Mouse (Mus musculus): ENCODE results near the gene Ppp4c. TPM values are rescaled to one million over a fixed set of nuclear protein-coding genes. Genes with fewer than 3 reads are reported as not detected.
"Not testable (repeated sequence)": the region's sequence is repeated elsewhere in the genome, so short reads cannot be mapped to it uniquely, and the experiment has no call there.

Ppp4c gene
- polyA plus RNA-seq, 1 experiment from 2014 or later = 192 TPM

DNA sequence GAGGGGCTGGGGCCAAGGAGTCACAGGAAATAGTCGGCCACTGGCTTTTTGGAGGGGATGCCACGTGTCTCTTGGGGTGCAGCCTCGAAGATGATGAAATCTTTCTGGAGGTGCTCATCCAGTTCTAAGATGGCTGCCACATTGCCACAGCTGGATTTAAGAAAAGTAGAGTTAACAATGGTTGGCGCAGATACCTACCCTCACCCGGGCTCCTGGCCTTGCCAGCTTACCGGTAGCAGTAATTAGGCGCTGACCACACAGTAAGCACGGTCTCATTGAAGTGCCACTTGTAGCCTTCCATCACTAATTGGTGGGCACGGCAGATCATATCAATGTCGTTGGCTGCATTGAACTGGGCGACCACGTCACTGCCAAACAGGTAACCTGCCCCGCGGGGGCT lies 6.2 kb downstream of the Ppp4c start:
- peaks cover 19% of the 10 kb centered on the region for H3K4me1 ChIP-seq
- peaks cover 52% of the 10 kb centered on the region for H3K36me3 ChIP-seq (replicated peaks)
- 94% methylated on average over 14 of the region's 14 CpGs for WGBS
- no peak overlapping the region for H3K9ac ChIP-seq
- H3K27ac ChIP-seq = no peak overlapping the region
- no peak for ATAC-seq (replicated peaks)
- no peak overlapping the region for H3K4me2 ChIP-seq
- no peaks in the 10 kb centered on the region for H3K27me3 ChIP-seq (replicated peaks)
- no peaks in the 10 kb centered on the region for H3K9me3 ChIP-seq
- H3K4me3 ChIP-seq = no peak overlapping the region

DNA sequence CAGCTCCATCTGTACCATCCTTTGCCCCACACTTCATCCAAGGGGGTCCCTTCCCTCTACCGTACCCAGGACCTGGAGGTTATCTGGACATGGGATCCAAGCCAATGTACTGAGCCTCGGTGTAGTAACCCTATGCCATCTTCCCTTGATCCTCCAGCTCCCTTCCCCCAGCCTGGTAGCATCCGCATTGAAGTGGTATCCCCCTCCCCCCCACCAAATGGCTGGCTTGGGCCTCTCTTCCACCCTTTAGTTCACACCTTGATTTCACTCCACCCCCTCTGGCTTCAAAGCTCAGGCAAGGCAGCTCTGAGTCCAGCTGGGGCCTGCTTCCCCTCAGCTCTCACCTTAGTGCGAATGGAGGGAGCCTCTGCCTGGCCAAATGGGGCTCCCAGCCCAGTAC lies 7.2 kb downstream of the Ppp4c start:
- no peak overlapping the region for H3K9ac ChIP-seq
- H3K4me3 ChIP-seq = no peak overlapping the region
- H3K9me3 ChIP-seq = no peaks in the 10 kb centered on the region
- peaks cover 52% of the 10 kb centered on the region for H3K36me3 ChIP-seq (replicated peaks)
- peaks cover 17% of the 10 kb centered on the region for H3K4me1 ChIP-seq
- no peak overlapping the region for H3K4me2 ChIP-seq
- no peak for ATAC-seq (replicated peaks)
- no peak overlapping the region for H3K27ac ChIP-seq
- 93% methylated on average over 4 of the region's 4 CpGs for WGBS
- no peaks in the 10 kb centered on the region for H3K27me3 ChIP-seq (replicated peaks)

DNA sequence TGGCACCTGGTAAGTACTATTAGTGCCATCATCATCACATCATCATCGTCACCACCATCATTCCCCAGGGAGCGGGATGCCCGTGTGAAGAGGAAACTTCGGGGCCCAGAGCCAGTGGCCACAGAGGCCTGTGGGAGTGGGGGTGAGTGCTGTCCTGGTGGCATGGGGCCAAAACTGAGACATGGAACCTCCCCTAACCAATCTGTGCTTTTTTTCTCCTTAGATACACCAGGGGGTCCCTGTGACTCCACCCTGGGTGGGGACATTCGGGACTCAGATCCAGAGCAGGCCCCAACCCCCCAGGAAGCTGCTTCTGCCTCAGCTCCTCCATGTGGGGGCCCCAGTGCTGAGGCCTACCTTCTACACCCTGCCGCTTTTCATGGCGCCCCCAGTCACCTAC lies 7.8 kb downstream of the Ppp4c start:
- Histone ChIP-seq H3K4me2 (no peak overlapping the region), H3K36me3 (replicated peaks) (peaks cover 47% of the 10 kb centered on the region), H3K9me3 (no peaks in the 10 kb centered on the region), H3K9ac (no peak overlapping the region), H3K27ac (no peak overlapping the region), H3K4me1 (peaks cover 20% of the 10 kb centered on the region), H3K4me3 (no peak overlapping the region), H3K27me3 (replicated peaks) (no peaks in the 10 kb centered on the region)
- 94% methylated on average over 7 of the region's 7 CpGs for WGBS
- no peak for ATAC-seq (replicated peaks)

DNA sequence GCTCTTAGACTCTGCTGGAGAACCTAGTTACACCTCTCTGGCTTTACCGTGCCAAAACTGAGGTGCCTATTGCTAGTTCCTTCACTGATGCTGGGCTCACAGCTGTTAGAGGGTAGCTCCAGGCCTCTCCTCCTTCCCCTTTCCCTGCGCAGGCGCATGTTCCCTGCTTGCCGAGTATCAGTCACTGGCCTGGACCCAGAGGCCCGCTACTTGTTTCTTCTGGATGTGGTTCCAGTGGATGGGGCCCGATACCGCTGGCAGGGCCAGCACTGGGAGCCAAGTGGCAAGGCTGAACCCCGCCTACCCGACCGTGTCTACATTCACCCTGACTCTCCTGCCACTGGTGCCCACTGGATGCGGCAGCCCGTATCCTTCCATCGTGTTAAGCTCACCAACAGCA lies 9.6 kb downstream of the Ppp4c start:
- H3K36me3 ChIP-seq (replicated peaks) = peaks cover 31% of the 10 kb centered on the region
- H3K9me3 ChIP-seq = no peaks in the 10 kb centered on the region
- H3K27me3 ChIP-seq (replicated peaks) = no peaks in the 10 kb centered on the region
- no peak overlapping the region for H3K9ac ChIP-seq
- WGBS = 84% methylated on average over 13 of the region's 13 CpGs
- ATAC-seq (replicated peaks) = no peak
- H3K4me3 ChIP-seq = no peak overlapping the region
- no peak overlapping the region for H3K27ac ChIP-seq
- H3K4me2 ChIP-seq = no peak overlapping the region
- H3K4me1 ChIP-seq = peaks cover 36% of the 10 kb centered on the region

DNA sequence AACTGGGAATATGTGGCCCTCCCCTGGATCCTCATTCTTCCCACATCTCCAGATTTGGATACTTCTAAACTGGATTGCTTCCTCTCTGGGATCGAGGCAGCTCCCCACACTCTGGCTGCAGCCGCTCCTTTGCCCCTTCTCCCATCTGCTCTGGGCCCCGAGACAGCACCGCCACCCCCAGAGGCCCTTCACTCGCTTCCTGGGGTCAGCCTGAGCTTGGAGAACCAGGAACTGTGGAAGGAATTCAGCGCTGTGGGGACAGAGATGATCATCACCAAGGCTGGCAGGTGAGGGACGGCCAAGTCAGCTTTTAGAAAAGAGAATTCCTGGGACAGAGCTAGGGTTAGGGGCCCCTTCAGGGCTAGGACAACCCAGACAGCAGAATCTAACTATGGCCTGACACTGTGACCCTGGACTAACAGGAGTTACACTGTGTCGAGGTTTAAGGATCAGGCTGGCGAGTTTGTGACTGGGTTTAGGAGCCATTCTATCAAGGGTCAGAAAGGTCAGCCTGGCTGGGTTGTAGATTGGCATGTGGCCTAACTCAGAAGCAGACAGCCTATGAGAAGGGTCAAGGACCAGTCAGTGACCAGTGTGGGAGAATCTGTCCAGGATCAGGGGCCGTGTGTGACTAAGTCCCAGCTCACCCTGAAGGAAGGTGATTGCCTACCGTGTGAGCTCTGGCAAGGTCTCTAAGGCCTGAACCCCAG lies 10.5 kb downstream of the Ppp4c start:
- no peak for ATAC-seq (replicated peaks)
- Histone ChIP-seq H3K4me2 (peak overlapping the region; percentile 92), H3K9ac (no peak overlapping the region), H3K27ac (no peak overlapping the region), H3K4me1 (peaks cover 42% of the 10 kb centered on the region), H3K36me3 (replicated peaks) (peaks cover 23% of the 10 kb centered on the region), H3K9me3 (no peaks in the 10 kb centered on the region), H3K4me3 (no peak overlapping the region), H3K27me3 (replicated peaks) (no peaks in the 10 kb centered on the region)
- WGBS = 44% methylated on average over 11 of the region's 11 CpGs

DNA sequence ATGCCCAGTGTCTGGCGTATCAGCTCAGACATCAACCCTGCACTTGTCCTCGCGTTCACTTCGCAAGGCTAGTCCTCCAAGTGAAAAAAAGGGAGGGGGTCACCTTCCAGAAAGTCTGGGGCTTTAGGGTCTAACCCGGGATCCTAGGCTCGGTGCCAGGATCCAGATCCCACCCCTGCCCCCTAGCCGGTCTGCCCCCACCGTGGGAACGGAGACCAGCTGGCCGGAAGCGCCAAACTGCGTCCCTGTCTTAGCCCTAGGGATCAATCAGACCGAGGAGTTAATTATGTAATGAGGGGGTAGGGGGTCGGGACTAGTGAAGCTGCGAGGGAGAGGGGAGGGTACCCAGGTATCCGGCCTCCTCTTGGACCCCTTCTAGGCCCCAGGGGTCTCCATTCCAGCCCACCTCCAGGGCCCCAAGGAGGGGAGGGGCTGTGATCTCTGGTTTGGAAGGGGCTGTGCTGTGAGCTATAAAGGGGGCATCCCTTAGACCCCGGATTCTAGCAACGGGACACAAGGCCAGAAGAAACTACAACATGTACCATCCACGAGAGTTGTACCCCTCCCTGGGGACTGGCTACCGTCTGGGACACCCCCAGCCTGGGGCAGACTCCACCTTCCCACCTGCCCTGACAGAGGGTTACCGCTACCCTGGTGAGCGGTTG lies 11.2 kb downstream of the Ppp4c start, which contains the start of gene Tbx6:
Gene Tbx6, plus strand, starts transcription at position 513 of the 665 bp plus-strand sequence.
- WGBS = 8% methylated on average over 22 of the region's 22 CpGs
- peak within 1 kb of the TSS; percentile 43 for H3K9ac ChIP-seq
- peak within 1 kb of the TSS; percentile 83 for H3K27ac ChIP-seq
- H3K4me3 ChIP-seq = peak within 1 kb of the TSS; percentile 44
- H3K27me3 ChIP-seq (replicated peaks) = no peaks in the 10 kb centered on the region
- no peaks in the 10 kb centered on the region for H3K9me3 ChIP-seq
- peaks cover 47% of the 10 kb centered on the region for H3K4me1 ChIP-seq
- H3K4me2 ChIP-seq = peak within 1 kb of the TSS; percentile 92
- no peak; the same call in 1 of the 2 replicates for ATAC-seq (replicated peaks)
- peaks cover 16% of the 10 kb centered on the region; the same call in 1 of the 2 replicates for H3K36me3 ChIP-seq (replicated peaks)

DNA sequence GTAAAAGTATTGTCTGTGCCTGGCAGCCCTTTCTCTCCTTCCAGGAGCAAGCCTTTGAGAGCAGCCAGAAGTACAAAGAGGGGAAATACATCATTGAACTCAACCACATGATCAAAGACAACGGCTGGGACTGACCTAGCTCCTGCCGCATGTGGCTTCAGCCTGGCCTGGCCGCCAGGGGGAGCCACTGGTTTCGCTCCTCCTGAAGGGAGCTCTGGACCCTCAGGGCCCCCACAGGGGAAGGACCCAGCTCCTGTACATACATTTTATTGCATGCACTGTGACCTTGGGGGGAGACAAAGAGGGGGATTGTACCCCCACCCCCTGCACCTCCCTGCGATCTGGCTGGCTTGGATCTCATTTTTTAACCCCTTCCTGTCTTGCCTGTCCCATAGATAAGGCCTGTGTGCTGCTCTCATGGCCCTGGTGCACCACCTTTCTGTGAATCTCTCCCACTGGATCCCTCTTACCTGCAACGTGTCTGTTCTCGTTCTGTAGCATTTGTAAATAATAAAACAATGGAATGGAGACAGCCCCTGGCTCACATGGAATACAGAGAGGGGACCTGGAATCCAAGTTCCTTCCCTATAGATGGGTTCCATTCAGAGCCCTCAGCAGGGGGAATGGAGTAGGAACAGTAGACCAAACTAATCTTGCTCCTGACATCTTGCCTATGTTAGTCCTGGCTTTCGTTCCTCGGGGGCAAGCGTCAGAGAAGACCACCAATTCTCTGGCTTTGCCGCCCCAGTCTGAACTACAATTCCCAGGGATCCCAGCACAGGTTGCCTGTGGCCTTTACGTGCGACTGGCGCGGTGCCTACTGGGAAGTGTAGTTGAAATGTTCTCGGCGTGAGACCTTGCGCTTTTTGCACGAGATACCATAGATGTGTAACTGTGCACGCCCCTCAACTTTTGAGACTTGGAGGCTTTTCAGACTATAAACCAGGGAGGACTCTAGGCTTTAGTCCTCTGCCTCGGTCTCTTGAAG lies 12.0 kb downstream of the Ppp4c start:
- Histone ChIP-seq H3K9ac (peak overlapping the region; percentile 43), H3K4me2 (peak overlapping the region; percentile 92)

DNA sequence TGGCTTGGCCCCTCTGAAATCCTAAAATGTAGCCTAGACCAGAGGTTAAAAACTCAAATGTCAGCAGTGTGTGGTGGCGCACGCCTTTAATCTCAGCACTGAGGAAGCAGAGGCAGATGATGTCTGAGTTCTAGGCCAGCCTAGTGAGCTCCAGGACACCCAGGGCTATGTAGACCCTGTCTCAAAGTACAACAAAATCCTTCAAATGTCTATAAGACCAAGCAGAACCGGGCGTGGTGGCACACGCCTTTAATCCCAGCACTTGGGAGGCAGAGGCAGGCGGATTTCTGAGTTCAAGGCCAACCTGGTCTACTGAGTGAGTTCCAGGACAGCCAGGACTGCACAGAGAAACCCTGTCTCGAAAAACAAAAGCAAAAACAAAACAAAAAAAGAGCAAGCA lies 13.2 kb downstream of the Ppp4c start:
- peak overlapping the region; percentile 83; the same call in 1 of the 2 replicates for H3K27ac ChIP-seq
- not testable (repeated sequence) for H3K9ac ChIP-seq; H3K4me3 ChIP-seq; H3K4me2 ChIP-seq; H3K36me3 ChIP-seq (replicated peaks); H3K9me3 ChIP-seq; ATAC-seq (replicated peaks); H3K27me3 ChIP-seq (replicated peaks)
- peaks cover 55% of the 10 kb centered on the region for H3K4me1 ChIP-seq
- 91% methylated on average over 7 of the region's 7 CpGs for WGBS

More for the DNA sequence above, 12.0 kb downstream of the Ppp4c start:
- 0% methylated on average over 21 of the region's 21 CpGs for WGBS
- Histone ChIP-seq H3K27ac (peak overlapping the region; percentile 83), H3K27me3 (replicated peaks) (no peaks in the 10 kb centered on the region), H3K36me3 (replicated peaks) (peaks cover 10% of the 10 kb centered on the region; the same call in 1 of the 2 replicates), H3K4me3 (peak overlapping the region; percentile 44), H3K4me1 (peaks cover 55% of the 10 kb centered on the region), H3K9me3 (no peaks in the 10 kb centered on the region)
- ATAC-seq (replicated peaks) = peak; percentile 82

DNA sequence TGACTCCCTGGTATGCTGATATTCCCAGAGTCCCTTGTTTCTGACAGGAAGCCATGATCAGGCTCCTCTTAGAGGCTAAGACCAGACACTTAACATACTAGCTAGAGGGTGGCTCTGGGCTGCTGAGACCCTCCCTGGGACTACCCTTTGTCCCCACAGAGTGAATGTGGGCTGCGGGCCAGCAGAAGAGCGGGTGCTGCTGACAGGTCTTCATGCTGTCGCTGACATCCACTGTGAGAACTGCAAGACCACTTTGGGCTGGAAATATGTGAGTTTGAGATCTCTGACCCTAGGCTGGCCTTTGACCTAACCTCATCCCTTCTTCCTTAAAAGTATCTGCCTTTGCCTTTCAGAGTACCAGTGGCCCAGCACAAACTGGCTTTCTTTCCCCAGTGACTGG lies 14.1 kb downstream of the Ppp4c start:
- Histone ChIP-seq H3K27ac (no peak overlapping the region), H3K9ac (0 out of 2 replicates have a peak overlapping the region, but pooled peaks have one; percentile 95), H3K9me3 (no peaks in the 10 kb centered on the region), H3K4me2 (peak overlapping the region; percentile 91), H3K4me3 (peak overlapping the region; percentile 90; the same call in 1 of the 2 replicates), H3K36me3 (replicated peaks) (no peaks in the 10 kb centered on the region), H3K27me3 (replicated peaks) (no peaks in the 10 kb centered on the region), H3K4me1 (peaks cover 55% of the 10 kb centered on the region)
- ATAC-seq (replicated peaks) = no peak
- 82% methylated on average over 3 of the region's 3 CpGs for WGBS

DNA sequence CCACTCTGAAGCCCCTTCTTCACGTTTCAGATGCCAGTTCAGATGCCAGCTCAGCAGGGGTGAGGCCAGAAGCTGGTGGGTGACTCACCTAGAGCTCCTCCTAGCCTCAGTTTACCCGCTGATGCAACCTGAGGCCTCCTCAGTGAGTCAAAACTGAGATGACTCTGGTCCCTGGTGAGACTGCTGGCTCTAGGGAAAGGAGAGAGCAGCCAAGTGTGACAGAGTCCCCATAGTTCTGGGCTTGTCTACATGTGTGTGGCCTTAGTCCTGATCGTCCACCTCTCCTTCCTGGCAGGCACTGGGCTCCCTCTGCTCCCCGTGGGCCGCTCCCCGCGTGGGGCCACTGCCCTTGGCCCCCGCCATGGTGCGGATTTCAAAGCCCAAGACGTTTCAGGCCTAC lies 14.8 kb downstream of the Ppp4c start:
- 33% methylated on average over 10 of the region's 10 CpGs for WGBS
- H3K27ac ChIP-seq = peak overlapping the region; percentile 91

DNA sequence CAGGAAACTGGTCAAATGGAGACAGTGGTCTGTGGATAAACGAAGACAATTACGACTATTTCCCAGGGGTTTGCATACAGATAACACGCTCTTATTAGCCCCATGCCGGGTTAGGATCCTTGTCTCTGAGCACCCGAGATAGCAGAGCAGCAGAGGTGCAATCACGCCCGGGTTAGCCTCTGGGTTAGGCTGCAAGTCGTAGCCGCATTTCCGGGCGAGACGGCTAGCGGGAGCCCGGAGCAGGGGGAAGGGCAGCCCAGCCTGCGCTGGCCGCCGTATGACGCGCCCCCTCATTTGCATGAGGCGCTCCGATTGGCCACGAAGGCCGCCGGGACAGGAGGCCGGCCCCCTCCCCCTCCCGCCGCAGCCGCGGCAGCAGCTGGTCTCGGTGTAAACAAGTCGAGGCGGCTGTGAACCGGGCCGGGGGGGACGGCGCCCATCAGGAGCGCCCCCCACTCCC lies 15.7 kb downstream of the Ppp4c start, which contains the start of gene Ypel3:
Gene Ypel3, plus strand, starts transcription at position 358 of the 460 bp plus-strand sequence.
- ATAC-seq (replicated peaks) = peak; percentile 89
- Histone ChIP-seq H3K9me3 (no peaks in the 10 kb centered on the region), H3K36me3 (replicated peaks) (no peaks in the 10 kb centered on the region), H3K9ac (peak within 1 kb of the TSS; percentile 95), H3K4me1 (peaks cover 55% of the 10 kb centered on the region), H3K4me3 (peak within 1 kb of the TSS; percentile 90), H3K27ac (peak within 1 kb of the TSS; percentile 91), H3K27me3 (replicated peaks) (no peaks in the 10 kb centered on the region), H3K4me2 (peak within 1 kb of the TSS; percentile 91)
- under 1% methylated on average over 34 of the region's 37 CpGs for WGBS

More for the DNA sequence above, 14.8 kb downstream of the Ppp4c start:
- no peaks in the 10 kb centered on the region for H3K36me3 ChIP-seq (replicated peaks)
- no peaks in the 10 kb centered on the region for H3K9me3 ChIP-seq
- no peaks in the 10 kb centered on the region for H3K27me3 ChIP-seq (replicated peaks)
- peak overlapping the region; percentile 90 for H3K4me3 ChIP-seq
- no peak for ATAC-seq (replicated peaks)
- H3K4me2 ChIP-seq = peak overlapping the region; percentile 91
- H3K9ac ChIP-seq = peak overlapping the region; percentile 95
- peaks cover 55% of the 10 kb centered on the region for H3K4me1 ChIP-seq

DNA sequence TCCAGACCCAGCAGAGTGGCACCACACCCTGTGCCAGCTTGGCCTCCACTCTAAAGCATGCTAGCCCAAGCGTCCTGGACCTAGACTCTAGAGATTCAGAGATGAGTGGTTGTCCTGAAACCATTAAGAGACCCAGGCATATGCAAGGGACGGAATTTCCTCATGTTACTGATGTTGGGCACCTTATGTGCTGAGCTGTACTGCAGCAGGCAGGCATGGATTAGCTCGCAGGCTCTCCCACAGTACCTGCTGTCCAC lies 16.4 kb downstream of the Ppp4c start:
- Histone ChIP-seq H3K36me3 (replicated peaks) (no peaks in the 10 kb centered on the region; the same call in 1 of the 2 replicates), H3K4me2 (peak overlapping the region; percentile 91), H3K9me3 (no peaks in the 10 kb centered on the region), H3K9ac (no peak overlapping the region), H3K27ac (peak overlapping the region; percentile 91; the same call in 1 of the 2 replicates), H3K4me1 (peaks cover 48% of the 10 kb centered on the region), H3K27me3 (replicated peaks) (no peaks in the 10 kb centered on the region), H3K4me3 (peak overlapping the region; percentile 90; the same call in 1 of the 2 replicates)
- ATAC-seq (replicated peaks) = no peak
- WGBS = 73% methylated on average over 3 of the region's 3 CpGs

Data from midbrain, embryonic 15.5 days (tissue).